Mouse (Mus musculus) intestine, embryonic 15.5 days (tissue): Measurements from ENCODE around the gene Nrg3. TPM values are rescaled to one million over a fixed set of nuclear protein-coding genes. Genes with fewer than 3 reads are reported as not detected.

Source experiments
- ATAC-seq: fragments of 200-750 bp; cut with Nextera tagmentation; 2 replicates; pipeline ENCODE4 v1.8.0; 2017; ENCODE audit warnings: moderate TSS enrichment, moderate library complexity
- H3K27ac ChIP-seq: fragments of 300-500 bp; sonication (generic); 2 replicates; pipeline ENCODE4 v1.5.1; 2015; ENCODE audit warnings: mild to moderate bottlenecking, inconsistent platforms
- H3K27me3 ChIP-seq: fragments of 300-500 bp; sonication (generic); replicated peaks from 2 replicates; pipeline ENCODE4 v1.6.1; 2015; ENCODE audit warnings: inconsistent platforms
- H3K36me3 ChIP-seq: fragments of 300-500 bp; sonication (generic); 2 replicates; pipeline ENCODE4 v1.6.1; 2015; ENCODE audit warnings: inconsistent platforms
- H3K4me1 ChIP-seq: fragments of 300-500 bp; sonication (generic); replicated peaks from 2 replicates; pipeline ENCODE4 v1.6.1; 2015; ENCODE audit warnings: inconsistent platforms
- H3K4me2 ChIP-seq: fragments of 300-500 bp; sonication (generic); replicated peaks from 2 replicates; pipeline ENCODE4 v1.6.1; 2015; ENCODE audit warnings: mild to moderate bottlenecking, inconsistent platforms
- H3K4me3 ChIP-seq: fragments of 300-500 bp; sonication (generic); replicated peaks from 2 replicates; pipeline ENCODE4 v1.5.1; 2015; ENCODE audit warnings: inconsistent platforms
- H3K9ac ChIP-seq: fragments of 300-500 bp; sonication (generic); 2 replicates; pipeline ENCODE4 v1.6.1; 2015; ENCODE audit warnings: inconsistent platforms
- H3K9me3 ChIP-seq: fragments of 300-500 bp; sonication (generic); 2 replicates; pipeline ENCODE4 v1.6.1; 2016; ENCODE audit warnings: inconsistent platforms
- WGBS: fragments of 180-500 bp; shearing (Covaris S2); methylation state at CpG from one replicate; pipeline ENCODE4 v1.1.7; 2015; 5-methylcytosine and 5-hydroxymethylcytosine counted together
- polyA plus RNA-seq: library from polyadenylated mRNA; unstranded; fragments of >200 nt; fragmentation: Nextera tagmentation; extraction: Ambion mirVana; gene quantifications from 2 replicates; pipeline ENCODE4 v1.2.1, GENCODE M21; 2015

Nrg3 gene
- polyA plus RNA-seq, 1 experiment from 2014 or later = 0.36 TPM

GRCm38 (mm10) chr14:38847566-38847965 is 625.3 kb downstream of the Nrg3 start:
- 85% methylated on average over 1 of the region's 1 CpGs for WGBS
- no peak overlapping the region for H3K27ac ChIP-seq
- no peak for ATAC-seq
- H3K9ac ChIP-seq = no peak overlapping the region
- H3K4me1 ChIP-seq = no peaks in the 10 kb centered on the region
- H3K4me2 ChIP-seq = no peak overlapping the region
- H3K27me3 ChIP-seq = no peaks in the 10 kb centered on the region
- H3K9me3 ChIP-seq = no peaks in the 10 kb centered on the region
- H3K4me3 ChIP-seq = no peak overlapping the region
- H3K36me3 ChIP-seq = no peaks in the 10 kb centered on the region

- Histone ChIP-seq H3K36me3 (no peaks in the 10 kb centered on the region), H3K9ac (no peak overlapping the region), H3K9me3 (no peaks in the 10 kb centered on the region), H3K27ac (no peak overlapping the region), H3K4me1 (no peaks in the 10 kb centered on the region), H3K4me3 (no peak overlapping the region), H3K4me2 (no peak overlapping the region), H3K27me3 (no peaks in the 10 kb centered on the region)
- 82% methylated on average over 1 of the region's 1 CpGs for WGBS
- ATAC-seq = no peak
These were observed 625.8 kb downstream of the Nrg3 start for GRCm38 (mm10) chr14:38847091-38847490.

GRCm38 (mm10) chr14:38835006-38835405 is 637.9 kb downstream of the Nrg3 start:
- no peak for ATAC-seq
- no peaks in the 10 kb centered on the region for H3K36me3 ChIP-seq
- no peak overlapping the region for H3K27ac ChIP-seq
- no peak overlapping the region for H3K4me2 ChIP-seq
- no peaks in the 10 kb centered on the region for H3K4me1 ChIP-seq
- 86% methylated on average over 4 of the region's 4 CpGs for WGBS
- H3K4me3 ChIP-seq = no peak overlapping the region
- H3K9ac ChIP-seq = no peak overlapping the region
- no peaks in the 10 kb centered on the region for H3K9me3 ChIP-seq
- no peaks in the 10 kb centered on the region for H3K27me3 ChIP-seq

GRCm38 (mm10) chr14:38824891-38825290 is 648.0 kb downstream of the Nrg3 start:
- H3K4me1 ChIP-seq = no peaks in the 10 kb centered on the region
- no peak overlapping the region for H3K4me2 ChIP-seq
- H3K27ac ChIP-seq = no peak overlapping the region
- no peaks in the 10 kb centered on the region for H3K27me3 ChIP-seq
- no peaks in the 10 kb centered on the region for H3K36me3 ChIP-seq
- no peak overlapping the region for H3K9ac ChIP-seq
- ATAC-seq = no peak
- no peaks in the 10 kb centered on the region for H3K9me3 ChIP-seq
- 87% methylated on average over 1 of the region's 1 CpGs for WGBS
- H3K4me3 ChIP-seq = no peak overlapping the region

GRCm38 (mm10) chr14:38797027-38797426 is 675.9 kb downstream of the Nrg3 start:
- no peaks in the 10 kb centered on the region for H3K9me3 ChIP-seq

GRCm38 (mm10) chr14:38775291-38776116 is 697.4 kb downstream of the Nrg3 start:
- H3K9me3 ChIP-seq = no peaks in the 10 kb centered on the region
- no peaks in the 10 kb centered on the region for H3K36me3 ChIP-seq
- no peaks in the 10 kb centered on the region for H3K4me1 ChIP-seq
- ATAC-seq = no peak
- no peak overlapping the region for H3K27ac ChIP-seq
- no peak overlapping the region for H3K9ac ChIP-seq
- no peaks in the 10 kb centered on the region for H3K27me3 ChIP-seq
- H3K4me3 ChIP-seq = no peak overlapping the region
- no peak overlapping the region for H3K4me2 ChIP-seq
- 84% methylated on average over 5 of the region's 5 CpGs for WGBS

More at GRCm38 (mm10) chr14:38797027-38797426, 675.9 kb downstream of the Nrg3 start:
- Histone ChIP-seq H3K9ac (no peak overlapping the region), H3K27me3 (no peaks in the 10 kb centered on the region), H3K4me3 (no peak overlapping the region), H3K36me3 (no peaks in the 10 kb centered on the region), H3K4me1 (no peaks in the 10 kb centered on the region), H3K27ac (no peak overlapping the region), H3K4me2 (no peak overlapping the region)
- WGBS = 78% methylated on average over 3 of the region's 3 CpGs
- ATAC-seq = no peak

- no peak for ATAC-seq
- no peaks in the 10 kb centered on the region for H3K4me1 ChIP-seq
- no peak overlapping the region for H3K4me2 ChIP-seq
- no peak overlapping the region for H3K27ac ChIP-seq
- H3K4me3 ChIP-seq = no peak overlapping the region
- no peaks in the 10 kb centered on the region for H3K27me3 ChIP-seq
- 46% methylated on average over 1 of the region's 1 CpGs for WGBS
- no peaks in the 10 kb centered on the region for H3K9me3 ChIP-seq
- H3K36me3 ChIP-seq = no peaks in the 10 kb centered on the region
- H3K9ac ChIP-seq = no peak overlapping the region
These were observed 698.1 kb downstream of the Nrg3 start for GRCm38 (mm10) chr14:38774811-38775210.

- H3K4me1 ChIP-seq = no peaks in the 10 kb centered on the region
- H3K4me3 ChIP-seq = no peak overlapping the region
- no peaks in the 10 kb centered on the region for H3K27me3 ChIP-seq
- no peak overlapping the region for H3K4me2 ChIP-seq
- H3K27ac ChIP-seq = no peak overlapping the region
- H3K9me3 ChIP-seq = no peaks in the 10 kb centered on the region
- no peak for ATAC-seq
- H3K36me3 ChIP-seq = no peaks in the 10 kb centered on the region
- no peak overlapping the region for H3K9ac ChIP-seq
These were observed 742.4 kb downstream of the Nrg3 start for GRCm38 (mm10) chr14:38730465-38730864.

- Histone ChIP-seq H3K36me3 (no peaks in the 10 kb centered on the region), H3K4me3 (no peak overlapping the region), H3K27me3 (no peaks in the 10 kb centered on the region), H3K27ac (no peak overlapping the region), H3K4me2 (no peak overlapping the region), H3K9me3 (no peaks in the 10 kb centered on the region), H3K4me1 (no peaks in the 10 kb centered on the region), H3K9ac (no peak overlapping the region)
- no peak for ATAC-seq
- WGBS = 52% methylated on average over 4 of the region's 4 CpGs
These were observed 769.0 kb downstream of the Nrg3 start for GRCm38 (mm10) chr14:38703894-38704293.

GRCm38 (mm10) chr14:38702596-38703393 is 770.1 kb downstream of the Nrg3 start:
- no peak overlapping the region for H3K4me2 ChIP-seq
- 68% methylated on average over 9 of the region's 9 CpGs for WGBS

GRCm38 (mm10) chr14:38701413-38701812 is 771.5 kb downstream of the Nrg3 start:
- Histone ChIP-seq H3K9me3 (no peaks in the 10 kb centered on the region), H3K4me2 (no peak overlapping the region), H3K9ac (no peak overlapping the region), H3K27me3 (no peaks in the 10 kb centered on the region), H3K36me3 (no peaks in the 10 kb centered on the region), H3K27ac (no peak overlapping the region), H3K4me3 (no peak overlapping the region), H3K4me1 (no peaks in the 10 kb centered on the region)
- ATAC-seq = no peak
- 44% methylated on average over 1 of the region's 1 CpGs for WGBS

More at GRCm38 (mm10) chr14:38702596-38703393, 770.1 kb downstream of the Nrg3 start:
- Histone ChIP-seq H3K9me3 (no peaks in the 10 kb centered on the region), H3K36me3 (no peaks in the 10 kb centered on the region), H3K27ac (no peak overlapping the region), H3K27me3 (no peaks in the 10 kb centered on the region), H3K4me3 (no peak overlapping the region), H3K9ac (no peak overlapping the region), H3K4me1 (no peaks in the 10 kb centered on the region)
- ATAC-seq = no peak

GRCm38 (mm10) chr14:38700972-38701371 is 771.9 kb downstream of the Nrg3 start:
- Histone ChIP-seq H3K27ac (no peak overlapping the region), H3K27me3 (no peaks in the 10 kb centered on the region), H3K4me1 (no peaks in the 10 kb centered on the region), H3K4me2 (no peak overlapping the region), H3K9me3 (no peaks in the 10 kb centered on the region), H3K4me3 (no peak overlapping the region), H3K36me3 (no peaks in the 10 kb centered on the region), H3K9ac (no peak overlapping the region)
- ATAC-seq = no peak
- WGBS = 77% methylated on average over 3 of the region's 3 CpGs
